ENCODE assay signal across 27 mouse cellular contexts in the genomic region with DNA sequence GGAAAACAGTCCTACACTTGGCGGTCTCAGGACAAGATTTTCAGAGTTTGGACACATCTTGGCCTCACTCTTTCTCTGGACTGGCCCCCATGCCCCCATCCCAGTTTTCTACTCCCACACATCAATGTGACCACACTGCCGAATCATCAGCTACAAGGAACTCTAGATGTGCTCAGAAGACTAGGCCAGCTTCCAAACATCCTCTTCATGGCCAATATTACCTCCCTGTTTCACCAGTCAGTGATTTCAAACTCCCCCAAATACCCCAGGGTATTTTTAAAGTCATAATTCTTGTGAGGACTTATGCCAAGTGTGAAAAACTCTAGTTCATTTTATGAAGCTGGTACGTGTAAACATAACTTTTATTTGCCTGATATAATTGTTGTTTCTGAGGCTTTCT. TPM values are rescaled to one million over a fixed set of nuclear protein-coding genes. Genes with fewer than 3 reads are reported as not detected.
"Had no signal": no experiment of that assay in that cellular context is flagged by ENCODE, and none has a peak within 500 bp of the region (broad histone marks: within the 10 kb centered on the region; RNA-seq: fewer than 3 reads in every experiment).

No protein-coding gene starts in this region.

- H3K4me1 ChIP-seq: kidney, embryonic 15.5 days; liver, embryonic 12.5 days; liver, embryonic 15.5 days; neural tube, embryonic 12.5 days; neural tube, embryonic 15.5 days; stomach, embryonic 15.5 days had no signal

- H3K4me3 ChIP-seq: kidney, embryonic 15.5 days; left cerebral cortex, adult 2 months; limb, embryonic 10.5 days; limb, embryonic 13.5 days; liver, embryonic 12.5 days; liver, embryonic 15.5 days; lung, embryonic 15.5 days; neural tube, embryonic 12.5 days; neural tube, embryonic 15.5 days; stomach, embryonic 15.5 days had no signal

- H3K4me2 ChIP-seq: kidney, embryonic 15.5 days; limb, embryonic 13.5 days; liver, embryonic 12.5 days; liver, embryonic 15.5 days; lung, embryonic 15.5 days; midbrain, embryonic 11.5 days; neural tube, embryonic 12.5 days; neural tube, embryonic 15.5 days; stomach, embryonic 15.5 days had no signal

- H3K27me3 ChIP-seq: kidney, embryonic 15.5 days; limb, embryonic 13.5 days; liver, embryonic 12.5 days; liver, embryonic 15.5 days; lung, embryonic 15.5 days; neural tube, embryonic 12.5 days; neural tube, embryonic 15.5 days; stomach, embryonic 15.5 days had no signal

- H3K27ac ChIP-seq: kidney, embryonic 15.5 days; left cerebral cortex, adult 2 months; limb, embryonic 10.5 days; limb, embryonic 13.5 days; liver, embryonic 12.5 days; liver, embryonic 15.5 days; lung, embryonic 15.5 days; neural tube, embryonic 12.5 days; neural tube, embryonic 15.5 days; stomach, embryonic 15.5 days had no signal

- H3K9ac ChIP-seq: kidney, embryonic 15.5 days; limb, embryonic 13.5 days; liver, embryonic 12.5 days; liver, embryonic 15.5 days; lung, embryonic 15.5 days; neural tube, embryonic 12.5 days; neural tube, embryonic 15.5 days; stomach, embryonic 15.5 days had no signal

- DNase-seq: kidney, adult 8-10 months; kidney, postnatal 10 days; kidney, postnatal 36 days; layer of hippocampus, postnatal 36 days; liver; lung, adult 18-20 months; lung, postnatal 10 days; lung, postnatal 4 days; midbrain, embryonic 14.5 days; right cerebral cortex, adult 18-20 months; right cerebral cortex, postnatal 14 days; right cerebral cortex, postnatal 4 days; thymus, postnatal 25 days had no signal

- H3K9me3 ChIP-seq: kidney, embryonic 15.5 days; limb, embryonic 10.5 days; limb, embryonic 13.5 days; liver, embryonic 12.5 days; liver, embryonic 15.5 days; lung, embryonic 15.5 days; neural tube, embryonic 12.5 days; neural tube, embryonic 15.5 days; stomach, embryonic 15.5 days had no signal

- ATAC-seq: liver, embryonic 12.5 days had no signal

- H3K36me3 ChIP-seq: kidney, embryonic 15.5 days; limb, embryonic 10.5 days; limb, embryonic 13.5 days; liver, embryonic 12.5 days; liver, embryonic 15.5 days; lung, embryonic 15.5 days; neural tube, embryonic 12.5 days; neural tube, embryonic 15.5 days; stomach, embryonic 15.5 days had no signal

RNA-seq across cellular contexts. Expression of a gene that starts 37.2 kb away (rescaled TPM):
- total RNA-seq: megakaryocyte-erythroid progenitor cell, adult 5-6 weeks had no signal

RNA-seq across cellular contexts. Expression of a gene that starts 40.1 kb away (rescaled TPM):
- total RNA-seq: left cerebral cortex, postnatal 25 days; megakaryocyte progenitor cell, adult 5-6 weeks; megakaryocyte-erythroid progenitor cell, adult 5-6 weeks had no signal
- polyA plus RNA-seq: midbrain, embryonic 14.5 days had no signal
